9 mouse cellular contexts compared by ENCODE assay signal in the genomic region with DNA sequence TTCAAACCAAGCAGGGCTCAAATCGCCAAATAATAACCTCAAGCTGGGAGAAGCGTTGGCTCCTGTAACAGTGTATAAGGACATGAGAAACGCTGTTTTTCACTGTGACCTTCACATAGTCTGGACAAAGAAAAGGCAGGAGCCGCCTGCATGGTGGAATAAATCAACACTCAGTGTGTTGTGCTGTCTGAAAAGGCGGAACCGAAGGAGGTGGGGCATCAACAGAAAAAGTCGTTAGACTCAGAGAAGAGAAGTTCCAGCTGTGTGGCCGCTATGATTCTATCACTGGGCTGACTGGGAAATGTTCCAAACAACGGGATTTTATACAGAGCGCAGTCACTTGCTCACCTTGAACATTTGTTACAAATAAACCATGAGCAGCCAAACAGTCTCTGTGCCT.
DNase-seq lines count a peak whose midpoint lies in the region; ATAC-seq lines count a peak whose summit lies in the region.
"Had no signal": no experiment of that assay in that cellular context is flagged by ENCODE, and none has a peak within 500 bp of the region (broad histone marks: within the 10 kb centered on the region; RNA-seq: fewer than 3 reads in every experiment).

No protein-coding gene starts in this region.

- H3K4me1 ChIP-seq in kidney, embryonic 16.5 days (ENCODE audit: insufficient read depth, low read length): 0 out of 2 replicates have a peak, but pooled peaks cover 4% of the 10 kb centered on the region
- peaks cover 6% of the 10 kb centered on the region; the same call in 1 of the 2 replicates for H3K4me1 ChIP-seq in neural tube, embryonic 13.5 days (replicated peaks)
- H3K4me1 ChIP-seq: liver, embryonic 15.5 days had no signal

- peak overlapping the region; percentile 25 for H3K4me3 ChIP-seq in kidney, embryonic 16.5 days (ENCODE audit: low read length)
- peak overlapping the region; percentile 18 for H3K4me3 ChIP-seq in neural tube, embryonic 13.5 days
- H3K4me3 ChIP-seq: liver, embryonic 15.5 days had no signal

- H3K27me3 ChIP-seq in kidney, embryonic 16.5 days (ENCODE audit: insufficient read depth, low read length): no peaks in the 10 kb centered on the region
- no peaks in the 10 kb centered on the region for H3K27me3 ChIP-seq in neural tube, embryonic 13.5 days
- H3K27me3 ChIP-seq: liver, embryonic 15.5 days had no signal

- ATAC-seq in kidney, embryonic 16.5 days (ENCODE audit: low FRiP score, low TSS enrichment): peak; percentile 97
- ATAC-seq in neural tube, embryonic 13.5 days (ENCODE audit: low read depth): peak; percentile 76
- ATAC-seq in megakaryocyte progenitor cell, adult 5-6 weeks (replicated peaks; ENCODE audit: poor library complexity): no peak

- DNase-seq in cerebellum, postnatal 10 days: peak; percentile 3 to 12
- DNase-seq in cerebellum, adult 9-10 months: no peak
- peak; percentile 54 for DNase-seq in embryo, embryonic 11 days
- no peak for DNase-seq in heart, postnatal 25 days (ENCODE audit: low spot score)
- DNase-seq in layer of hippocampus, postnatal 10 days (ENCODE audit: low spot score in 2 of 2): no peak

- H3K9me3 ChIP-seq in kidney, embryonic 16.5 days (ENCODE audit: low read length): 0 out of 2 replicates have a peak, but pooled peaks cover 3% of the 10 kb centered on the region
- H3K9me3 ChIP-seq in neural tube, embryonic 13.5 days: no peaks in the 10 kb centered on the region
- H3K9me3 ChIP-seq: liver, embryonic 15.5 days had no signal

- H3K36me3 ChIP-seq in kidney, embryonic 16.5 days (ENCODE audit: insufficient read depth, low read length): no peaks in the 10 kb centered on the region
- H3K36me3 ChIP-seq in neural tube, embryonic 13.5 days: no peaks in the 10 kb centered on the region
- H3K36me3 ChIP-seq: liver, embryonic 15.5 days had no signal

- 0 out of 2 replicates have a peak overlapping the region, but pooled peaks have one; percentile 13 for H3K27ac ChIP-seq in kidney, embryonic 16.5 days (ENCODE audit: low read length)
- H3K27ac ChIP-seq in neural tube, embryonic 13.5 days (replicated peaks): no peak overlapping the region
- H3K27ac ChIP-seq: liver, embryonic 15.5 days had no signal

- intact Hi-C loops in heart, postnatal 25 days (cut with DNase I): no loop called here

- peak overlapping the region; percentile 49 for H3K4me2 ChIP-seq in kidney, embryonic 16.5 days (replicated peaks; ENCODE audit: low read depth, low read length)
- peak overlapping the region; percentile 53 for H3K4me2 ChIP-seq in neural tube, embryonic 13.5 days
- H3K4me2 ChIP-seq: liver, embryonic 15.5 days had no signal

- no peak overlapping the region for H3K9ac ChIP-seq in kidney, embryonic 16.5 days (replicated peaks; ENCODE audit: low read length)
- H3K9ac ChIP-seq in neural tube, embryonic 13.5 days: 0 out of 2 replicates have a peak overlapping the region, but pooled peaks have one; percentile 18
- H3K9ac ChIP-seq: liver, embryonic 15.5 days had no signal

- 17% methylated on average over 10 of the region's 10 CpGs for WGBS in kidney, embryonic 16.5 days
- WGBS in neural tube, embryonic 13.5 days: 11% methylated on average over 10 of the region's 10 CpGs

Comparison
In these comparisons a context has a peak if more than half of its experiments do, and no peak if none do; other contexts are left out.
1. DNase-seq: peak in cerebellum, postnatal 10 days (2 of 2) and embryo, embryonic 11 days (single experiment); none in cerebellum, adult 9-10 months (single experiment), heart, postnatal 25 days (single experiment) and layer of hippocampus, postnatal 10 days (0 of 2).